Mouse (Mus musculus): ENCODE results near the gene Neurog1. TPM values are rescaled to one million over a fixed set of nuclear protein-coding genes. Genes with fewer than 3 reads are reported as not detected.

The Neurog1 gene
- polyA plus RNA-seq, 1 experiment from 2014 or later = not detected

DNA sequence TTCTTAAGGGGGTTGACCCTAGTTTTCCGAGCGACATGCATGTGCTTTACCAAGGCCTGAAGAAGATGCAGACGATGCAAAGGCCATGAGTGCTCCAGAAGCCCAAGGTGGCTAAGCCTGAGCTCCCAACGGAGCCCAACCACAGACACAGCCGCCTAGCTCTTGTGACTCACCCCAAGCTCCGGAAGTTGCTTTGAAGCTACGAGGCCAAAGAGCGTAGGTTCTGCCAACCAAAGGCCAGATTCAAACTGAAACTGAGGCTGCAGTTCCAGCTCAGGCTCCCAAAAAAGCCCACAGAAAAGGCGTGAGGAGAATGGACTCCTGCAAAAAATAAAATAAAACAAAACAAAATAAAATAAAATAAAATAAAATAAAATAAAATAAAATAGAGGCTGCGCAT, 14.1 kb downstream of the Neurog1 start:
- H3K4me2 ChIP-seq = no peak overlapping the region
- no peaks in the 10 kb centered on the region for H3K36me3 ChIP-seq
- H3K9me3 ChIP-seq (replicated peaks) = no peaks in the 10 kb centered on the region
- H3K4me3 ChIP-seq = no peak overlapping the region
- peaks cover 44% of the 10 kb centered on the region for H3K27me3 ChIP-seq
- H3K27ac ChIP-seq = no peak overlapping the region
- no peak for ATAC-seq (replicated peaks; ENCODE audit: insufficient number of reproducible peaks, insufficient read depth, low FRiP score, low read depth)
- H3K4me1 ChIP-seq (replicated peaks) = no peaks in the 10 kb centered on the region
- WGBS = 69% methylated on average over 10 of the region's 10 CpGs
- H3K9ac ChIP-seq = no peak overlapping the region

DNA sequence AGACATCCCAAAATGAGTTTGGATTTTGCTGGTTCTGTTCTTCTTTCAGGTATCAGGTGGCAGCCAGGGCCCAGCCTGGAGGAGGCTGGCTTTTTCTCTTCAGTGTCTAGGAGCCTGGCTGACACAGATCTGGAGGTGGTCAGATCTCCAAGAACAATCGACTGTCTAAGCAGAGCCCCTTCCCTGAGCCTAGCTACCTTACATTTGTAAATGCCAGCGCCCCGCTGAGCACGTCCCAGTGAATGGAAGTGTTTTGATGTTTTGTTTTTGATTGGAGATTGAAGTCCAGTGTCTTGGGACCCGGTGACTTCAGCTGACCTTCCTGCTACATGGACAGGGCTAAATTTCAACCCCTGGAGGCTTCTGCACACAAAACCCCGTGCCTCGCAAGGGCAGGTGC, 15.8 kb downstream of the Neurog1 start:
- no peaks in the 10 kb centered on the region for H3K4me1 ChIP-seq (replicated peaks)
- no peaks in the 10 kb centered on the region for H3K36me3 ChIP-seq
- no peak overlapping the region for H3K9ac ChIP-seq
- no peaks in the 10 kb centered on the region for H3K9me3 ChIP-seq (replicated peaks)
- ATAC-seq (replicated peaks; ENCODE audit: insufficient number of reproducible peaks, insufficient read depth, low FRiP score, low read depth) = no peak
- 24% methylated on average over 7 of the region's 7 CpGs for WGBS
- H3K4me2 ChIP-seq = no peak overlapping the region
- H3K27ac ChIP-seq = no peak overlapping the region
- H3K27me3 ChIP-seq = peaks cover 51% of the 10 kb centered on the region
- no peak overlapping the region for H3K4me3 ChIP-seq

DNA sequence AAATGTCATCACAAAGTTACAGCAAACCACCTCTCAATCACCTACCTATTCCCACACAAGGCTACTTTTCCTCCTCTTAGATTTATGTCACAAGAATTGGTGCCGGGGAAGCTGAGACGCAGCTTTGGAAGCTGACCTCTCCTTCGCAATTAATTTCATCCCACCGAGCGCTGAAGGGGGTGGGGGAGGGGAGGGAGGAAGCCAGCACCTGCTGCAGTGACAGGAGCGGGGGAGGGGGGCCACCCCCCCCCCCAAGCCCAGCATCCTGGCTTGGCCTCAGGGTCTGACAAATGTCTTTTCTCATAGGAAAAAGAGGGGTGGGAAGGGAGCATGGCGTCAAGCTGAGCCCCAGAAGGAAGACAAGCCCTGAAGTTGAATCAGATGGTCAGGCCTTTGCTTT, 23.2 kb downstream of the Neurog1 start:
- Histone ChIP-seq H3K27me3 (peaks cover 89% of the 10 kb centered on the region), H3K36me3 (no peaks in the 10 kb centered on the region), H3K4me3 (no peak overlapping the region), H3K4me1 (replicated peaks) (no peaks in the 10 kb centered on the region), H3K9ac (no peak overlapping the region), H3K9me3 (replicated peaks) (no peaks in the 10 kb centered on the region), H3K27ac (no peak overlapping the region), H3K4me2 (no peak overlapping the region)
- 21% methylated on average over 7 of the region's 7 CpGs for WGBS
- no peak for ATAC-seq (replicated peaks; ENCODE audit: insufficient number of reproducible peaks, insufficient read depth, low FRiP score, low read depth)

DNA sequence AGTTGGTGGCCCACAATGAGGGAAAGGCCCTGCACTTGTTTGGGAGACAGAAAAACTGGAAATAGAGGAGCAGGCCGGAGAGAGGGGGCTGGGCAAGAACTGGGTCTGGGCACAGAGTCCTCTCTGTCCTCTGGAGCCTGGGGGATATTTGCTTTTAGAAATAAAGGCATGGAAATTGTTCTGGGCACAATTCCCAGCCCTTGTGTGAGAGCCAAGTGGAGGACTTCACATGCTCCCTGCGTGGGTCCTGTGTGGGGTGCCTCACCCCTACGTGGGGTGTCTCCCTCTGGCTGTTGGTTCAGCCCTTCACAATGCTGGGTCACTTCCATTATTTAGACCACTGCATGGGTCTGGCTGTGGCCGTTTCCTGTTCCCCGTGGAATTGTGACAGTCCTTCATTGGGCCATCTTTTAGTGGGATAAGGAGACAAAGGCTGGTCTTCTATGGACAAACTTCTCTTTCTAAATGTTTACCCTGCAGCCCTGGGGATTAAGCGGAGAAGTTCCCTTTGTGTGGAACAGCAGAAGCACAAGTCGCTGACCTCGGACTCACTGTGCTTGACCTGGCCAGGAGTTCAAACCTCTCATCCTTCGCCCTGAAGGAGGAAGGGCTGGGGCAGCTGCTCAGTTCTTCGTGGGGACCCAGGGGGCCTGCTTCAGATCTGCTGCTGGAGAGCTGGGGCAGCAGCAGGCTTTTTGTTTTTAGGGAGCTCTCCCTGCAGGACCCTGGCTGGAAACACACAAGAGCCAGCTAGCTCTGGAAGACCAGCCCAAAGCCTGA, 25.6 kb downstream of the Neurog1 start:
- no peak for ATAC-seq (replicated peaks; ENCODE audit: insufficient number of reproducible peaks, insufficient read depth, low FRiP score, low read depth)
- Histone ChIP-seq H3K27me3 (peaks cover 96% of the 10 kb centered on the region), H3K9ac (no peak overlapping the region), H3K9me3 (replicated peaks) (no peaks in the 10 kb centered on the region), H3K4me1 (replicated peaks) (peaks cover 12% of the 10 kb centered on the region), H3K4me3 (no peak overlapping the region), H3K4me2 (no peak overlapping the region), H3K36me3 (no peaks in the 10 kb centered on the region), H3K27ac (no peak overlapping the region)
- WGBS = 27% methylated on average over 10 of the region's 10 CpGs

DNA sequence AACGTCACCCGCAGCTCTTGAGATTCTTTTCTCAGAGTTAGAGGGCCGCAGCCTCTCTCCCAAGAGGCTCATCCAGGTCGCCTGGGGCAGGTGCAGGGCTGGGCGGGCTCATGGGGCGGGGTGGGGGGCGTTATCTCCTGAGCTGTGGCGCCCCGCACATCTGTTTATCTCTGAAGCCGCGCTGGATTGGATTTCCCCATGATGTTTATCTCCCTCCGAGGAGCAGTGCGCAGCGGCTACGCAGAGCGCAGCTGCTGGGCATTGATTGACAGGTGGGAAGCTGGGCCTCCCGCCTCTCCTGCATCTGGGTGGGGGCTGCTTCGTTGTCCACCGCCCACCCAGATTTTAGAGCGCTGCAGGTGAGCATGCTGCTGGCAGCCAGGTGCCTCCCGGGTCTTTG, 28.3 kb downstream of the Neurog1 start:
- ATAC-seq (replicated peaks; ENCODE audit: insufficient number of reproducible peaks, insufficient read depth, low FRiP score, low read depth) = no peak
- H3K9me3 ChIP-seq (replicated peaks) = no peaks in the 10 kb centered on the region
- 6% methylated on average over 21 of the region's 21 CpGs for WGBS

DNA sequence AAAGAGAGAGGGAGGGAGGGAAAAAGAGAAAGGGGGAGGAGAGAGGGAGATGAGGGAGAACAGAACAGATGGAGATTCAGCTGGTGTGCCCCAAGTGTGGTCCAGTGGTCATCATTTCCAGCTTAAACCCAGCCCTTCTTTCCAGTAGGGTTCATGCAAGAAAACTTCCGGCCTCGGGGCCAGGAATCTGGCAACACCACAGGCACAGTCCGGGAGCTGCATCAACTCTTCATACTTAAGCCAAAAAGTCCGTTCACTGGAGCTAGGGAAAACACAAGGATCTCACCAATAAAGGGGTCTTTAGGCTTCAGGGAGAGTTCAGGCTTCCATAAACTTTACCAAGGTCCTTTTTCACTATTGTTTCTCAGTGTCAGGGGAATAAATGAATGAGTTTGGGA, 29.1 kb downstream of the Neurog1 start:
- Histone ChIP-seq H3K4me3 (no peak overlapping the region), H3K4me2 (no peak overlapping the region), H3K4me1 (replicated peaks) (peaks cover 18% of the 10 kb centered on the region), H3K27ac (no peak overlapping the region), H3K9me3 (replicated peaks) (no peaks in the 10 kb centered on the region), H3K9ac (no peak overlapping the region), H3K36me3 (no peaks in the 10 kb centered on the region), H3K27me3 (peaks cover 92% of the 10 kb centered on the region)
- 4% methylated on average over 4 of the region's 4 CpGs for WGBS
- ATAC-seq (replicated peaks; ENCODE audit: insufficient number of reproducible peaks, insufficient read depth, low FRiP score, low read depth) = no peak

More for the DNA sequence above, 28.3 kb downstream of the Neurog1 start:
- Histone ChIP-seq H3K27me3 (peaks cover 93% of the 10 kb centered on the region), H3K4me2 (no peak overlapping the region), H3K4me3 (no peak overlapping the region), H3K36me3 (no peaks in the 10 kb centered on the region), H3K4me1 (replicated peaks) (peaks cover 18% of the 10 kb centered on the region), H3K9ac (no peak overlapping the region), H3K27ac (no peak overlapping the region)

DNA sequence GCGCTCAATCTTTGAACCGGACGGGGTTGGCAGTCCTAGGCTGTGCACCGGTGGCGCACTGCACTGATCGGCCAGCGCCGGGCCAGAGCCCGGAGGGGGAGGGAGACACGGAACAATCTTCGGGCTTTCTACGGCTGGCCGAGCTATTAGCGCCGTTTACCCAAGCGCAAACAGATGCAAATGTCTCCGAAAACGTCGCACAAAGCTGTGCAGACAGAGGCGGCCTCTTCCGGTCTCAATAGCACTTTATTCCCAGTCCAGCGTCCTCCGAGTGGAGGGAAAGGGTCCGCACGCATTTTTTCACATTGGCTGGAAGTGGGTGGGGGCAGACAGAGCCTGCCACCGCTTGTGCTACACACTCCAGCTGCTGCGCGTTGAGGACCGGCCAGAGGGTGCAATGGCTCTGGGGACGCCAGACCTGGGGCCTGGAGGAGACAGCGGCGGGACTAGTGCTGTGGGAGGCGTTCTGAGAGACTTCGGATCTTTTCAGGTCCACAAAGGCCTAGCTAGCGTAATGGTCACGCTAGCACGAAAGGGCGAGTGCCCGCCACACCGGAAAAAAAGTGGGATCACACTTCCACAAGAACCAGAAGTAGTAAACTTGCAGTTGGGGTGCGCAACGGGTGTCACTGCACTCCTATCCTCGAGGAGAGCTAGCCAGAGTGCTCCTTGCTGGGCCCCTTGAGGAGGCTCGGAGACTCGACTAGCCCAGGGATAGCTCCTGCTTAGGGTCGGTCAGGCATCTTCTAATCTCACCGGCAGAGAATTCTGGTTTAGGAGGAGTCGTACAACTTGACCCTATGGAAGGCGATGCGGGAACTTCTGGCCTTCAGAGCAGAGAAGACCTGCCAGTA, 29.7 kb downstream of the Neurog1 start:
- no peak for ATAC-seq (replicated peaks; ENCODE audit: insufficient number of reproducible peaks, insufficient read depth, low FRiP score, low read depth)
- Histone ChIP-seq H3K4me2 (peak overlapping the region; percentile 66), H3K27ac (no peak overlapping the region), H3K4me1 (replicated peaks) (peaks cover 18% of the 10 kb centered on the region), H3K27me3 (peaks cover 89% of the 10 kb centered on the region), H3K4me3 (peak overlapping the region; percentile 40), H3K9ac (0 out of 2 replicates have a peak overlapping the region, but pooled peaks have one; percentile 4), H3K36me3 (no peaks in the 10 kb centered on the region), H3K9me3 (replicated peaks) (no peaks in the 10 kb centered on the region)
- 3% methylated on average over 50 of the region's 50 CpGs for WGBS

DNA sequence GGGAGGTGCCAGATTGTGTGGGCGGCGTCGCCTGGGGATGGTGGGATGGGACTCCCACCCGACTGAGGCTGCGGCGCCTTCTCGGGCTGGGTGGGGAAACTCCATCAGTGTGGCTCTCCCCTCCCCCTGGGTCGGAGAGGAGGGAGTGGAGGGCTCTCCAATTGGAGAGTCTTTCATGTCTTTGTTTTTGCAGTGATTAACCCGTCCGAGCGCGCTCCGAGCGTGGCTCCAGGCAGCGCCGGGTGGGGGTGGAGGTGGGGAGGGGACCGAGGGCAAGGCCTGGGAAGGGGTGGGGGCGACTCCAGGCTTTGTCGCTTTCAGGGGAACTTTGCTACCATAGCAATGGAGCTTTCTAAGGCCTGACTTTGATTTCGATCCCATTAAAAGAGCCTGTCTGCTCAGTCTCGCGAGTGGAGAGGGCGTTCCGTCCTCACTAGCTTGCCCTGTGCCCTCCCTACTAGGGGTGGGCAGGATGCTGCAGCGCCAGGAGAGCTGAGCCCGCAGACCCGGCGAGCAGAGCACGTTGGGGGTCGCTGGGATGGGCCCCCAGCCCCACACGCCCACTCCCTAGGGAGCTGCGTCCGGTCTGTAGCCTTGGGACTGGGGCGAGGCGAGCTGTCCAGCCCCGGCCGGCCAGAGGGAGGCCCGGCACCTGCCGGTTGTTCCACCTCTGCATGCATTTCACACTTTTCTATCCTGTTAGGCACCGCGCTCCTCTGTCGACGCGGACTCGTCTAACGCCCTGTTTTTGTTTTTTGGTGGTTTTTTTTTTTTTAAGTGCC, 30.6 kb downstream of the Neurog1 start:
- peaks cover 89% of the 10 kb centered on the region for H3K27me3 ChIP-seq
- WGBS = 1% methylated on average over 46 of the region's 46 CpGs
- peak overlapping the region; percentile 40 for H3K4me3 ChIP-seq
- H3K9ac ChIP-seq = no peak overlapping the region
- no peak for ATAC-seq (replicated peaks; ENCODE audit: insufficient number of reproducible peaks, insufficient read depth, low FRiP score, low read depth)
- H3K9me3 ChIP-seq (replicated peaks) = no peaks in the 10 kb centered on the region
- H3K4me2 ChIP-seq = peak overlapping the region; percentile 66
- no peaks in the 10 kb centered on the region for H3K36me3 ChIP-seq
- H3K4me1 ChIP-seq (replicated peaks) = peaks cover 18% of the 10 kb centered on the region
- no peak overlapping the region for H3K27ac ChIP-seq

DNA sequence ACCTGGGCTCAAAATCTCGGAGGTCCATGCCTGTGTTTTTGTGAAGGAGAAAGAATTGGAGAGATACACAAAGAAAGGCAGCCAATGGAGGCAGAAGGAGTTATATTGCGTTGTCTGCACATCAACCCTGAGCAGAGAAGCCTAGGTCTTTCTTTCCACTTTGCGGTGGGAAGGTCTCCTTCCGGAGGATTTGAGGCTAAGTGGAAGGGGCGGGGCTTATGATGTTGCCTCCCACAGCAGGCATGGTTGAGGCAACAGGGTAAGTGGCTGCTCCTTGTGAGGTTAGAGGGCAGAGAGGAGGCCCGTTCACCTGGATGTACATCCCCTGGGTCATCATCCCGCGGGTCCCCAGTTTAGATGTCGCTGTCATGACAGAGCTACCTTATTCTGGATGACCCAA, 32.7 kb downstream of the Neurog1 start:
- no peak overlapping the region for H3K4me3 ChIP-seq
- H3K4me2 ChIP-seq = no peak overlapping the region
- H3K9me3 ChIP-seq (replicated peaks) = no peaks in the 10 kb centered on the region
- no peaks in the 10 kb centered on the region for H3K36me3 ChIP-seq
- WGBS = 58% methylated on average over 9 of the region's 9 CpGs
- H3K9ac ChIP-seq = no peak overlapping the region
- H3K4me1 ChIP-seq (replicated peaks) = peaks cover 18% of the 10 kb centered on the region
- ATAC-seq (replicated peaks; ENCODE audit: insufficient number of reproducible peaks, insufficient read depth, low FRiP score, low read depth) = no peak
- peaks cover 87% of the 10 kb centered on the region for H3K27me3 ChIP-seq
- no peak overlapping the region for H3K27ac ChIP-seq

DNA sequence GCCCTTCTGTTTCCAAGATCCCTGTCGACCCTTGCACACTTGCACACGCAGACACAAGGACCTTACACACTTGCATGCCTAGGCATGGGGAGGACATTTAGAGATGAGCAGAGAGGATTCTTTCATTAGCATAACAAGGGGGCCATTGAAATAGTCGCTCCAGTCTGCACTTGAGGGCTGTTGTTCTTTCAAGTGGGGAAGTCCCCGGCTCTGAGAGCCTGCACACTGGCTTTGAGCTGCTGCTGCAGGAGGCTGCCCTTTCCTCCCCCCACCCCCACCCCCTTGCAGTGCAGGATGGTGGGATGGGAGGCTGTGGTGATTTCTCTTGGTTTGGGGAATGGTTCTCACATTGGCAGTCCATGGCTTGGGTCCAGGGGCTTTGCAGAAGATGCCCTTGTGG, 35.9 kb downstream of the Neurog1 start:
- Histone ChIP-seq H3K9ac (no peak overlapping the region), H3K27me3 (peaks cover 67% of the 10 kb centered on the region), H3K27ac (no peak overlapping the region), H3K36me3 (no peaks in the 10 kb centered on the region), H3K9me3 (replicated peaks) (no peaks in the 10 kb centered on the region), H3K4me2 (no peak overlapping the region), H3K4me1 (replicated peaks) (peaks cover 2% of the 10 kb centered on the region), H3K4me3 (no peak overlapping the region)
- WGBS = 23% methylated on average over 4 of the region's 4 CpGs
- no peak for ATAC-seq (replicated peaks; ENCODE audit: insufficient number of reproducible peaks, insufficient read depth, low FRiP score, low read depth)

DNA sequence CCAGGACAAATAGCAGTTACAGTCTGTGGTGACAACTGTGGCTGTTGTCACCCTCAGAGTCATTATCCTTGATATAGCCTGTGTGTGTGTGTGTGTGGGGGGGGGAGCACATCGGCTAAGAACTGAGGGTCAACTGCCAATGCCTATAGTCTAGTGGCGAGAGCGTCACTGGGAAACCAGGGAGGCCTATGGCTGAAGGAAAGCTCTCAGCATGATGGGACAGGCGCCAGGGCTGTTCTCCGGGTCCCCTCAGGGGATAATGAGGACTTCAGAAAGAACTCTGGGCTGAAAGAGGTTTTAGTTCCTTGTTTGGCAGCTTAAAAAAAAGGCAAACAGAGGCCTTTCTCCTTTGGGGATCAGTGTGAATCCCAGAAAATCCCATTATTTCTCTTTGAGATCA, 37.3 kb downstream of the Neurog1 start:
- no peak for ATAC-seq (replicated peaks; ENCODE audit: insufficient number of reproducible peaks, insufficient read depth, low FRiP score, low read depth)
- no peak overlapping the region for H3K4me2 ChIP-seq
- WGBS = 52% methylated on average over 5 of the region's 5 CpGs
- H3K27me3 ChIP-seq = peaks cover 58% of the 10 kb centered on the region
- no peaks in the 10 kb centered on the region for H3K9me3 ChIP-seq (replicated peaks)
- H3K36me3 ChIP-seq = no peaks in the 10 kb centered on the region
- no peak overlapping the region for H3K9ac ChIP-seq
- H3K4me3 ChIP-seq = no peak overlapping the region
- H3K27ac ChIP-seq = no peak overlapping the region
- no peaks in the 10 kb centered on the region for H3K4me1 ChIP-seq (replicated peaks)

All from heart, embryonic 15.5 days (tissue).